Mouse (Mus musculus) CH12.LX (cell line): ENCODE results near the gene Armh1. TPM values are rescaled to one million over a fixed set of nuclear protein-coding genes. Genes with fewer than 3 reads are reported as not detected.

ENCODE experiments used
- DNase-seq: peaks from one replicate; pipeline ENCODE4 v3.0.0-alpha.2; 2013; ENCODE audit errors: extremely low read depth
- H3K27ac ChIP-seq: 2 replicates; pipeline ENCODE4 v1.5.1; 2012; ENCODE audit warnings: low read depth, mild to moderate bottlenecking, control low read depth, moderate library complexity; ENCODE audit not compliant: insufficient read depth
- H3K27me3 ChIP-seq: replicated peaks from 2 replicates; pipeline ENCODE3; 2012; ENCODE audit warnings: inconsistent platforms
- H3K36me3 ChIP-seq, 2 experiments: replicated peaks in 1 of 2; 2 replicates each; pipeline versions ENCODE3 to v1.6.1; 2012; ENCODE audit warnings: inconsistent platforms in 1 of 2, low read length in 1 of 2, mild to moderate bottlenecking in 1 of 2, mixed read lengths in 1 of 2, moderate library complexity in 1 of 2; ENCODE audit not compliant: control insufficient read depth in 1 of 2, insufficient read depth in 1 of 2
- H3K4me1 ChIP-seq, 2 experiments: 2 replicates each; pipeline ENCODE4 v1.6.1; 2012; ENCODE audit warnings: inconsistent platforms in 1 of 2, moderate library complexity in 1 of 2; ENCODE audit not compliant: insufficient read depth in 2 of 2, control insufficient read depth in 1 of 2
- H3K4me2 ChIP-seq: 2 replicates; pipeline ENCODE4 v1.6.1; 2012; ENCODE audit warnings: low read depth, mild to moderate bottlenecking, control low read depth; ENCODE audit not compliant: poor library complexity, insufficient read depth, severe bottlenecking
- H3K4me3 ChIP-seq, 3 experiments: fragments of 150-350 bp in 1 of 3; sonication (generic) in 1 of 3; replicated peaks in 1 of 3; 2 replicates each; pipeline versions ENCODE3 to v1.5.1; 2011 to 2012; ENCODE audit warnings: low read depth in 2 of 3, low read length in 2 of 3, mild to moderate bottlenecking in 2 of 3, moderate library complexity in 2 of 3, control low read depth in 1 of 3, improper control_type of control experiment in 1 of 3, inconsistent platforms in 1 of 3, mixed read lengths in 1 of 3; ENCODE audit not compliant: poor library complexity in 1 of 3
- H3K79me2 ChIP-seq: replicated peaks from 2 replicates; pipeline ENCODE4 v1.6.1; 2012; ENCODE audit warnings: mild to moderate bottlenecking, moderate library complexity; ENCODE audit not compliant: control insufficient read depth, poor library complexity, insufficient read depth, severe bottlenecking; ENCODE audit errors: extremely low read depth
- H3K9ac ChIP-seq: 2 replicates; pipeline ENCODE4 v1.6.1; 2012; ENCODE audit warnings: low read depth, mild to moderate bottlenecking, control low read depth, moderate library complexity; ENCODE audit not compliant: insufficient read depth
- H3K9me3 ChIP-seq: replicated peaks from 2 replicates; pipeline ENCODE3; 2012; ENCODE audit warnings: low read length, inconsistent platforms, mixed read lengths
- CHD1 ChIP-seq: IDR thresholded peaks from 2 replicates; pipeline ENCODE4 v1.6.1; 2012; ENCODE audit warnings: low read depth, low read length, improper control_type of control experiment, inconsistent platforms
- CTCF ChIP-seq, 2 experiments: IDR thresholded peaks in 1 of 2; conservative IDR thresholded peaks in 1 of 2; 2 replicates each; pipeline ENCODE4 v1.5.1; 2011 to 2012; ENCODE audit warnings: low read depth in 2 of 2, low read length in 2 of 2, improper control_type of control experiment in 1 of 2, inconsistent platforms in 1 of 2, mild to moderate bottlenecking in 1 of 2, moderate library complexity in 1 of 2
- E2F4 ChIP-seq: IDR thresholded peaks from 2 replicates; pipeline ENCODE4 v1.6.1; 2011; ENCODE audit warnings: low read depth, low read length, improper control_type of control experiment; ENCODE audit not compliant: insufficient replicate concordance
- JUN ChIP-seq: IDR thresholded peaks from 2 replicates; pipeline ENCODE4 v1.6.1; 2011; ENCODE audit warnings: low read depth, mild to moderate bottlenecking, low read length, improper control_type of control experiment, moderate library complexity; ENCODE audit not compliant: insufficient read depth
- KAT2A ChIP-seq: IDR thresholded peaks from 2 replicates; pipeline ENCODE4 v1.6.1; 2012; ENCODE audit warnings: low read length, improper control_type of control experiment, inconsistent platforms; ENCODE audit not compliant: insufficient replicate concordance
- MAFK ChIP-seq: IDR thresholded peaks from 2 replicates; pipeline ENCODE4 v1.6.1; 2011; ENCODE audit warnings: low read length, improper control_type of control experiment; ENCODE audit not compliant: insufficient replicate concordance
- MAX ChIP-seq: IDR thresholded peaks from 2 replicates; pipeline ENCODE4 v1.6.1; 2011; ENCODE audit warnings: low read length, improper control_type of control experiment
- MAZ ChIP-seq: IDR thresholded peaks from 2 replicates; pipeline ENCODE4 v1.6.1; 2012; ENCODE audit warnings: low read depth, mild to moderate bottlenecking, inconsistent platforms, low read length, improper control_type of control experiment, moderate library complexity
- MXI1 ChIP-seq: IDR thresholded peaks from 2 replicates; pipeline ENCODE4 v1.6.1; 2011; ENCODE audit warnings: mild to moderate bottlenecking, low read depth, low read length, improper control_type of control experiment
- NELFE ChIP-seq: IDR thresholded peaks from 2 replicates; pipeline ENCODE4 v1.6.1; 2011; ENCODE audit warnings: low read depth, low read length, improper control_type of control experiment
- NRF1 ChIP-seq: IDR thresholded peaks from 2 replicates; pipeline ENCODE4 v1.6.1; 2014; ENCODE audit warnings: low read depth, mild to moderate bottlenecking, inconsistent platforms, low read length, improper control_type of control experiment, moderate library complexity
- PAX5 ChIP-seq: IDR thresholded peaks from 2 replicates; pipeline ENCODE4 v1.6.1; 2012; ENCODE audit warnings: low read length, inconsistent platforms, mixed read lengths
- POLR2A ChIP-seq: IDR thresholded peaks from 2 replicates; pipeline ENCODE4 v1.6.1; 2011; ENCODE audit warnings: low read depth, mild to moderate bottlenecking, improper control_type of control experiment, low read length
- POLR2AphosphoS2 ChIP-seq: IDR thresholded peaks from 2 replicates; pipeline ENCODE4 v1.6.1; 2011; ENCODE audit warnings: low read depth, low read length, improper control_type of control experiment
- RAD21 ChIP-seq: IDR thresholded peaks from 2 replicates; pipeline ENCODE4 v1.6.1; 2011; ENCODE audit warnings: low read depth, mild to moderate bottlenecking, low read length, improper control_type of control experiment, moderate library complexity
- RCOR1 ChIP-seq: conservative IDR thresholded peaks from 2 replicates; pipeline ENCODE4 v1.6.1; 2012; ENCODE audit warnings: low read depth, mild to moderate bottlenecking, inconsistent platforms, low read length, improper control_type of control experiment
- SIN3A ChIP-seq: IDR thresholded peaks from 2 replicates; pipeline ENCODE4 v1.6.1; 2012; ENCODE audit warnings: low read length, improper control_type of control experiment, inconsistent platforms
- SMC3 ChIP-seq: IDR thresholded peaks from 2 replicates; pipeline ENCODE4 v1.6.1; 2011; ENCODE audit warnings: low read depth, low read length, improper control_type of control experiment
- TBP ChIP-seq: conservative IDR thresholded peaks from 2 replicates; pipeline ENCODE4 v1.6.1; 2011; ENCODE audit warnings: low read depth, low read length, improper control_type of control experiment
- TCF12 ChIP-seq: IDR thresholded peaks from 2 replicates; pipeline ENCODE4 v1.6.1; 2014; ENCODE audit warnings: low read depth, mild to moderate bottlenecking, inconsistent platforms, low read length, improper control_type of control experiment
- UBTF ChIP-seq: IDR thresholded peaks from 2 replicates; pipeline ENCODE4 v1.6.1; 2012; ENCODE audit warnings: low read depth, mild to moderate bottlenecking, inconsistent platforms, low read length, improper control_type of control experiment, moderate library complexity
- USF2 ChIP-seq: conservative IDR thresholded peaks from 2 replicates; pipeline ENCODE4 v1.6.1; 2011; ENCODE audit warnings: low read depth, low read length, improper control_type of control experiment
- ZC3H11A ChIP-seq: IDR thresholded peaks from 2 replicates; pipeline ENCODE4 v1.6.1; 2012; ENCODE audit warnings: low read depth, mild to moderate bottlenecking, inconsistent platforms, low read length, improper control_type of control experiment
- ZKSCAN1 ChIP-seq: IDR thresholded peaks from 2 replicates; pipeline ENCODE4 v1.6.1; 2012; ENCODE audit warnings: low read depth, inconsistent platforms, low read length, improper control_type of control experiment, borderline replicate concordance
- ZMIZ1 ChIP-seq: IDR thresholded peaks from 2 replicates; pipeline ENCODE4 v1.6.1; 2012; ENCODE audit warnings: low read depth, mild to moderate bottlenecking, inconsistent platforms, low read length, improper control_type of control experiment
- dilution Hi-C: fragments of 300-500 bp; cut with MboI; formaldehyde crosslinking; loops from 2 replicates; pipeline ENCODE4 v1.14.3; 2020; ENCODE audit warnings: low sequenced_read_pairs; ENCODE audit not compliant: extremely low pct_unique_long_range_greater_than_20kb, extremely low pct_ligation_motif_present
- in situ Hi-C: fragments of 300-500 bp; cut with MboI; formaldehyde crosslinking; loops from 3 replicates; pipeline ENCODE4 v1.14.3; 2019; ENCODE audit warnings: low sequenced_read_pairs, low pct_ligation_motif_present, low pct_unique_long_range_greater_than_20kb, mixed read lengths
- polyA plus RNA-seq: library from polyadenylated mRNA; unstranded; fragments of >175 nt; gene quantifications from 2 replicates; pipeline ENCODE4 v1.2.1, GENCODE M21; 2012; ENCODE audit warnings: low read depth; ENCODE audit not compliant: insufficient read length
- total RNA-seq, 2 experiments: library from RNA; depleted of rRNA; stranded (reverse); fragments of 300-350 nt in 1 of 2; fragments of >200 nt in 1 of 2; gene quantifications; 2 replicates each; pipeline ENCODE4 v1.2.3; 2012 to 2014

Gene Armh1
- not detected in 2 replicates for total RNA-seq (2012; rRNA removed)
- not detected in 2 replicates for total RNA-seq (2014; rRNA removed)
- polyA plus RNA-seq: 0.18 TPM in 1 of 2 replicates, not detected in the other

DNA sequence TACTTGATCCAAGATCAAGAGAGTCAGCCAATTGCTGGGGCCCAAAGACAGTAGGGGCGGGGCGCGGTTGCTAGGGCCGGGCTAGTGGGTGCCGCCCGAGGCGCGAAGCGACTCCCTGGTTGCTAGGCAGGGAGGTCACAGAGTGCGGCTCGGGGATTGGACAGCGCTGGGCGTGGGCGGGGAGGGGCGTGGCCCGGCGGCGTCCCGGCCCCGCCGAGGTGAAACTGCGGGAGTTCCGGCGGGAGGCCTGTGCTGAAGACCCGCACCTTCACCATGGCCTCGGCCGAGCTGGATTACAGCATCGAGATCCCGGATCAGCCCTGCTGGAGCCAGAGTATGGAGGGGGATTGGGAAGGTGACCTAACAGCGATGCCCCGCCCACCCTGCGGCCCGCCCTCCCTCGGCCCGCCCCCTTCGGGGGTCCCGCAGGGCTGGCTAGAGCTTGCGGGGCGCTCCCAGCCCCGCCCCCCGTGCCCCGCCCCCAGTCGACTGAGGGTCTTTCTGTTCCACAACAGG lies at the start of gene Armh1, which contains the start of gene Tmem53:
Armh1 (minus strand) TSS at position 325 of the 516 bp plus-strand sequence.
Tmem53 (plus strand) TSS at position 151 of the 516 bp plus-strand sequence.
- TF ChIP-seq SIN3A: no peak
- 0 out of 2 replicates have a peak, but pooled peaks have one; percentile 26 for TF ChIP-seq MXI1
- Histone ChIP-seq H3K27ac (no peak within 1 kb of the TSS), H3K27me3 (peaks cover 8% of the 10 kb centered on the region), H3K4me2 (peak within 1 kb of the TSS; percentile 97), H3K9ac (peak within 1 kb of the TSS; percentile 64), H3K9me3 (peaks cover 8% of the 10 kb centered on the region), H3K79me2 (no peaks in the 10 kb centered on the region), H3K36me3 (no peaks in the 10 kb centered on the region), H3K4me1 (peaks cover 0 to 39% of the 10 kb centered on the region in 2 experiments; a peak in 2 of 4 replicates), H3K4me3 (peak within 1 kb of the TSS; percentile 59 to 70 (median 63))
- dilution Hi-C loops (no loop called here), in situ Hi-C loops (no loop called here)
- DNase-seq: peak; percentile 88

GRCm38 (mm10) chr4:117299921-117300320 lies 48.0 kb upstream of the Armh1 start:
- in situ Hi-C loops: no loop called here

DNA sequence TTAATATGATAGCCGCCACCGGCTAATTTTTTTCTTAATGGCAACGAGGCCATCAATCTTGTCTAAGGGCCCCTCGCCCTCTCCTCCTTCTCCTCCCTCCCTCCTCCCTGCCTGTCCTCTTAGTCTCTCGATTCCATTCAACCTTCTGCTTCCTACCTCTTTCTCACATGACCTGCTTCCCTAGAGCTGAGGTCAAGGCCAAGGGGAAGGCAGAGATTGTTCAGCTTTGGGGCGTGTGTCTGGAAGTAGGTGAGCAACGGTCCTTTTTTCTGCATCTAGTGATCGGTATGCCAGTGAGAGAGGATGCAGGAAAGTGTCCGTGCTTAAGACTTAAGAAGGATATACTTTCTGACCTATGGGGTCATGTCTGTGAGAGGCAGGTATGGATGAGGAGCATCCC lies 45.9 kb upstream of the Armh1 start:
- TF ChIP-seq TBP (no peak), ZC3H11A (no peak), RCOR1 (no peak), MAX (no peak), MAFK (no peak), CTCF (conservative IDR thresholded peaks at IDR 0.05 in 1 of 2, IDR thresholded peaks at IDR 0.05 in 1 of 2; ENCODE audit: low read depth in 2 of 2, low read length in 2 of 2) (no peak), NRF1 (no peak), POLR2A (no peak), JUN (no peak), ZMIZ1 (no peak), USF2 (no peak), MXI1 (no peak), CHD1 (no peak), NELFE (no peak), RAD21 (no peak), UBTF (no peak), KAT2A (no peak), TCF12 (no peak), POLR2AphosphoS2 (no peak)
- Histone ChIP-seq H3K27ac (no peak overlapping the region), H3K9me3 (no peaks in the 10 kb centered on the region), H3K79me2 (no peaks in the 10 kb centered on the region), H3K36me3 (no peaks in the 10 kb centered on the region), H3K9ac (no peak overlapping the region), H3K4me1 (peaks cover 0 to 28% of the 10 kb centered on the region in 2 experiments; a peak in 2 of 4 replicates), H3K4me2 (no peak overlapping the region), H3K4me3 (no peak overlapping the region), H3K27me3 (peaks cover 1% of the 10 kb centered on the region)
- dilution Hi-C loops: no loop called here
- in situ Hi-C loops: no loop called here
- DNase-seq: no peak

More at GRCm38 (mm10) chr4:117299921-117300320, 48.0 kb upstream of the Armh1 start:
- H3K4me1 ChIP-seq: peaks cover 4 to 36% of the 10 kb centered on the region in 2 experiments
- no peak overlapping the region for H3K9ac ChIP-seq
- no peaks in the 10 kb centered on the region for H3K36me3 ChIP-seq
- H3K4me3 ChIP-seq: no peak overlapping the region
- no peak for TF ChIP-seq MAZ
- TF ChIP-seq RAD21: no peak
- TF ChIP-seq ZKSCAN1: no peak
- no peak for TF ChIP-seq TBP
- no peak for TF ChIP-seq JUN
- TF ChIP-seq E2F4: no peak
- no peak for TF ChIP-seq SMC3
- TF ChIP-seq POLR2A: no peak
- no peak for TF ChIP-seq NRF1
- no peak for TF ChIP-seq PAX5
- no peak for TF ChIP-seq POLR2AphosphoS2
- no peak for DNase-seq
- H3K9me3 ChIP-seq: no peaks in the 10 kb centered on the region
- dilution Hi-C loops: no loop called here
- peaks cover 1% of the 10 kb centered on the region for H3K27me3 ChIP-seq
- H3K27ac ChIP-seq: no peak overlapping the region
- H3K79me2 ChIP-seq: no peaks in the 10 kb centered on the region
- H3K4me2 ChIP-seq: no peak overlapping the region
